Mouse (Mus musculus) ES-Bruce4 (cell line): Measurements from ENCODE around the gene Msantd1. TPM values are rescaled to one million over a fixed set of nuclear protein-coding genes. Genes with fewer than 3 reads are reported as not detected.

ENCODE experiments used
- H3K27ac ChIP-seq: 2 replicates; pipeline ENCODE4 v1.5.1; 2012; ENCODE audit warnings: low read length, inconsistent platforms; ENCODE audit not compliant: insufficient read depth
- H3K27me3 ChIP-seq: 2 replicates; pipeline ENCODE4 v1.6.1; 2012; ENCODE audit warnings: mild to moderate bottlenecking, low read length, inconsistent platforms; ENCODE audit not compliant: control insufficient read depth, poor library complexity, insufficient read depth, severe bottlenecking
- H3K36me3 ChIP-seq: 2 replicates; pipeline ENCODE4 v1.6.1; 2012; ENCODE audit warnings: inconsistent platforms, mild to moderate bottlenecking, low read length, moderate library complexity; ENCODE audit not compliant: control insufficient read depth, poor library complexity, insufficient read depth, severe bottlenecking
- H3K4me1 ChIP-seq: one replicate; pipeline ENCODE4 v1.8.1; 2011; ENCODE audit warnings: low read length; ENCODE audit not compliant: control insufficient read depth, insufficient read depth
- H3K4me3 ChIP-seq: 2 replicates; pipeline ENCODE4 v1.5.1; 2011; ENCODE audit warnings: low read depth, mild to moderate bottlenecking, low read length
- H3K9ac ChIP-seq: 2 replicates; pipeline ENCODE4 v1.6.1; 2012; ENCODE audit warnings: low read depth, mild to moderate bottlenecking, inconsistent platforms; ENCODE audit not compliant: poor library complexity, severe bottlenecking
- H3K9me3 ChIP-seq: replicated peaks from 2 replicates; pipeline ENCODE4 v1.6.1; 2012; ENCODE audit warnings: mild to moderate bottlenecking, low read length, inconsistent platforms; ENCODE audit not compliant: control insufficient read depth, poor library complexity, insufficient read depth, severe bottlenecking
- CTCF ChIP-seq: IDR thresholded peaks from one replicate; pipeline ENCODE4 v1.8.1; 2011; ENCODE audit warnings: low read depth, low read length
- EP300 ChIP-seq: IDR thresholded peaks from 2 replicates; pipeline ENCODE4 v1.6.1; 2011; ENCODE audit warnings: low read depth, low read length; ENCODE audit not compliant: insufficient read depth
- POLR2A ChIP-seq: IDR thresholded peaks from one replicate; pipeline ENCODE4 v1.8.1; 2011; ENCODE audit warnings: low read length; ENCODE audit not compliant: insufficient read depth
- polyA plus RNA-seq: library from polyadenylated mRNA; stranded (reverse); fragments of >200 nt; gene quantifications from 2 replicates; pipeline ENCODE4 v1.2.4, GENCODE M21; 2011; ENCODE audit warnings: low read depth; ENCODE audit not compliant: missing spikeins, insufficient read depth, insufficient read length

Gene Msantd1
- polyA plus RNA-seq, 1 experiment = 1.4 TPM

GRCm38 (mm10) chr5:34931516-34932457 lies 24.0 kb downstream of the Msantd1 start:
- Histone ChIP-seq H3K9me3 (no peaks in the 10 kb centered on the region), H3K27ac (no peak overlapping the region), H3K9ac (no peak overlapping the region), H3K36me3 (no peaks in the 10 kb centered on the region), H3K4me3 (no peak overlapping the region), H3K27me3 (no peaks in the 10 kb centered on the region), H3K4me1 (no peaks in the 10 kb centered on the region)
- TF ChIP-seq CTCF = no peak
- TF ChIP-seq POLR2A = no peak
- TF ChIP-seq EP300 = no peak

- H3K9me3 ChIP-seq = no peaks in the 10 kb centered on the region
- TF ChIP-seq EP300 (no peak), POLR2A (no peak), CTCF (no peak)
- H3K36me3 ChIP-seq = no peaks in the 10 kb centered on the region
- no peak overlapping the region for H3K4me3 ChIP-seq
- no peak overlapping the region for H3K9ac ChIP-seq
- H3K27me3 ChIP-seq = no peaks in the 10 kb centered on the region
- H3K4me1 ChIP-seq = no peaks in the 10 kb centered on the region
- H3K27ac ChIP-seq = no peak overlapping the region
Measured at GRCm38 (mm10) chr5:34932458-34932806, 24.6 kb downstream of the Msantd1 start.

GRCm38 (mm10) chr5:34933461-34933860 lies 25.6 kb downstream of the Msantd1 start:
- no peaks in the 10 kb centered on the region for H3K27me3 ChIP-seq
- no peak overlapping the region for H3K9ac ChIP-seq
- no peak overlapping the region for H3K27ac ChIP-seq

GRCm38 (mm10) chr5:34941710-34942470 lies 34.1 kb downstream of the Msantd1 start:
- no peak overlapping the region for H3K27ac ChIP-seq
- no peak overlapping the region for H3K4me3 ChIP-seq
- H3K4me1 ChIP-seq = no peaks in the 10 kb centered on the region
- TF ChIP-seq EP300 (no peak), POLR2A (no peak), CTCF (no peak)
- H3K27me3 ChIP-seq = no peaks in the 10 kb centered on the region
- H3K36me3 ChIP-seq = no peaks in the 10 kb centered on the region
- no peaks in the 10 kb centered on the region for H3K9me3 ChIP-seq
- H3K9ac ChIP-seq = no peak overlapping the region

More at GRCm38 (mm10) chr5:34933461-34933860, 25.6 kb downstream of the Msantd1 start:
- no peaks in the 10 kb centered on the region for H3K9me3 ChIP-seq
- TF ChIP-seq CTCF = no peak
- no peak for TF ChIP-seq POLR2A
- H3K4me3 ChIP-seq = no peak overlapping the region
- no peaks in the 10 kb centered on the region for H3K36me3 ChIP-seq
- H3K4me1 ChIP-seq = no peaks in the 10 kb centered on the region

- Histone ChIP-seq H3K4me3 (no peak overlapping the region), H3K4me1 (no peaks in the 10 kb centered on the region), H3K27ac (no peak overlapping the region), H3K9ac (no peak overlapping the region), H3K9me3 (no peaks in the 10 kb centered on the region), H3K27me3 (no peaks in the 10 kb centered on the region), H3K36me3 (no peaks in the 10 kb centered on the region)
- TF ChIP-seq EP300 (no peak), CTCF (no peak), POLR2A (no peak)
Measured at GRCm38 (mm10) chr5:34943428-34943827, 35.6 kb downstream of the Msantd1 start.
